Mouse (Mus musculus) cerebellum, postnatal 4 days (tissue): ENCODE data around the gene Scn7a.

Experiments used
- DNase-seq, 2 experiments: peaks; one replicate each; pipeline ENCODE4 v3.0.0; 2022; ENCODE audit warnings: low spot score in 2 of 2, mixed read lengths in 1 of 2

Gene Scn7a

DNA sequence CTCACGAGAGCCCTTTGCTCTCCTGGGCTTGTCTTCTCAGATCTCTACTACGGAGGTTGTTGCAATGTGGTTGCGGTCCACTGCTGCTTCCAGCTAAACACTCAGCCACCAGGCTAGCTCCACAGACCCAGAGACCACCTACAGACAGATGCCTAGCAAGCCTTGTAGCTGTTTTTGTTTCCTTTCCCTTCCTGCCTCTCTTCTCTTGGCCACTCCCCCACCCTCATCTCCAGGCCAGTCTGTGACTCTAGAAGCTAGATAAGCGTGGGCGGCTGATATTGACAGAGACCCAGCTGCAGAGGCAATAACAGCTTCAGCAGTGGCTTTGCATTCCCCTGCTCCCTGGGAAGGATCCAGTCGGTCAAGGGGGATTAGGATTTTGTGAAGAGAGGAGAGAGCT is at the start of gene Scn7a:
Gene Scn7a (minus strand): TSS at position 150 of the 400 bp plus-strand sequence.
- DNase-seq: no peak

DNA sequence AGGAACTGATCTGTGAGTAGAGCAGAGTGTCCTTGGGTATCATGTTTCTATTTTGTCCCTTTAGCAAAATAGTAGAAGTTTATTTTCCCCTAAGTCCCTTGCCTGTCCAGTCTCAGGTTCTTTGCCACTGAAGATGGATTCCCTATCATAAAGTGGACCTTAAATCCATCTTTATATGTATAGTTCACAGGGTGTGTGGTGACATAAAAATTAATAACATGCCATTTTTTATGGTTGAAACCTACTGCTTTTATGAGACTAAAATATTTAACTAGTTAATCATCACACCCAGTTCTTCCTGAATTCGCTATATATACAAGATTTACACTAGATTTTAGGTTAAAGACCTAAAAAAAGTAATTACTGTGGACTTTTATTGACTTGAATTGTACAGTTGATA is 43.0 kb upstream of the Scn7a start:
- DNase-seq: no peak

DNA sequence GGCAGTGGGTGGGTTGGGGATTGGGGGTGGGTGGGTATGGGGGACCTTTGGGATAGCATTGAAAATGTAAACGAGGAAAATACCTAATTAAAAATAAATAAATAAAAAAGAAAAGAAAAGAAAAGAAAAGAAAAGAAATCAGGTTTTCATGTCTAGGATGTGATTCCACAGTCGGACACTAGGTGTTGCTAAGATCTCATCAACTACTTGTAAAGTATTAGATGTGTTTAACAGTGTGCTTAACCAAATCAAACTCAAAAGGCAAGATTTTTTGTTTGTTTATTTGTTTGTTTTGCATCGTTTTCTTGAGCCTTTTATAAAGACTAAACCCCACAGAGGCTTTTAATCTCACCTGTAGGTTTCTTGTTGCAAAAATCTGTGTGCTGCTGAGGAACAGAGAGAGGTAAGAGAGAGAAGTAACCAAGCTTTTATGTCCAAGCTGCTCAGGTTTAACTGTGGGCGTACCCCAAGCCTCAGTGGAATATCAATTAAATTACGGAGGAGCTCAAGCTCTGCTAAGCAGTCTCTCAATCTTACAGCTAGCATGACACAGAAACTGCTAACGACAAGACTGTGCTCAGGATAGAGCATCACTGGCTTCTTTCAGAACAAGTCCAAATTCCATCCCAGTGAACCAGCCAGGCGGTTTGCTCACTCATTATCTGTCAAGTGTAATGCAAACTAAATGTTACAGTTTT is 35.3 kb upstream of the Scn7a start:
- DNase-seq: no peak

DNA sequence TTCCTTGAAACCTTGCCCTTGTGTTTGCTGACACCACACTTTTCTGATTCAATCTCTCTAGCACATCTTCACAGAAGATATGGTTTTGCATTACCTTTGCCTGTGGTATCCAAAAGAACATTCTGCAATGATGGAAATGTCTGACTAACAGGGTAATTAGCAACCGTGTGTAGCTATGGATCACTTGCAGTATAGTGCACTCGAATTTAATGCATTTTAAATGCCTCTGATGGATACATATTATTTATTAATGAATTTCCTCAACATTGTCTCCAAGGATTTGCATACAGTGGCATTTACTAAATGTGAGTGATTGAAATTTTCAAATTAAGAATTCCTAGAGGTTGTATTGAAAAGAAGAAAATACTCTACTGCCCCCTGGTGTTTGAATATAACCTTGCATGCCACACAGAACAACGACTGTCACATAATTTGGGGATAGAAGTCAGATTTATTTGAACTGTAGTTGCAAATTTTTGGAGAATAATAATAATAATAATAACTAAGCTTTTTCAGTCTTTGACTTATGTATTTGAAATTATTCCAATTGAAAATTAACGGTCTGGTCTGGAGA is 15.0 kb upstream of the Scn7a start:
- DNase-seq: peak in 1 of 2 experiments; percentile 14

- DNase-seq: no peak
Observed at GRCm38 (mm10) chr2:66797493-66797892, 12.8 kb upstream of the Scn7a start.

- DNase-seq: no peak
Observed at GRCm38 (mm10) chr2:66791629-66792028, 6.9 kb upstream of the Scn7a start.

DNA sequence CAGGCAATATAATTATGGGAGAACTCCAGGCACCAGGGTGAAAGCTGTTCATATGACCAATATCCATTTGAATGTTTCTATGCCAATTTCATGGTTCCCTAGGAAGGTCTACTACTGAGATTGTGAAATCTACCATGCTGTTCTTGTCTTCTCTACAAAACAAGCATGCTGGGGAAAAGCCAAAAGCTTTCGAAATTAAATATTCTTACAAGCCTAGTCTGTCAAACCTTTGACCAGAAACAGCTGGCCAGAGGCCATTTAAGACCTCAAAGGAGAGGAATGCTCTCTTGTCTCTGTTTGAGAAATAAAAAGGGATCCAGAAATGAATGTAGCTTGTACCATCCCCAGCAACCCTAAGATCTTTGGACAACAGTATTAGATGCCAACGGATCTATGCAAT is 3.8 kb downstream of the Scn7a start:
- no peak for DNase-seq

DNA sequence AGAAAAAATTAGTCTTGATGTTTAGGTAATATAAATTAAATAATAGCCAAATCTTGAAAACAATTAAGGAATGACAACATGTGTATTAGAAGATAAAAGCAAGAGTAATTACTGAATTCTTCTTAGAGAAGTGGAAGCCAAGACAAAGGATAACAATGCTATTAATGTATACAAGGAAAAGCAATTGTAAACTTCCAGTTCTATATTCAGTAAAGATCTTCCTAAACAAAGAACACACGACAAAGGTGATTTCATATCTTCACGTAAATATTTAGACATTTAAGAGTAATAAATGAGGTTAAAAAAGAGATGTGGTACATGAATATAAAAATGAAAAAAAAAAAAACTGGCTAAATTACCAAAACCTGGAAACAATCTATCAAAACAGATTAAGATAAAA is 16.7 kb downstream of the Scn7a start:
- no peak for DNase-seq

GRCm38 (mm10) chr2:66765170-66765569 is 19.5 kb downstream of the Scn7a start:
- no peak for DNase-seq

- no peak for DNase-seq
Observed at GRCm38 (mm10) chr2:66762905-66763304, 21.8 kb downstream of the Scn7a start.

- DNase-seq: no peak
Observed at GRCm38 (mm10) chr2:66728002-66728401, 56.7 kb downstream of the Scn7a start.

GRCm38 (mm10) chr2:66727585-66727974 is 57.1 kb downstream of the Scn7a start:
- DNase-seq: no peak

DNA sequence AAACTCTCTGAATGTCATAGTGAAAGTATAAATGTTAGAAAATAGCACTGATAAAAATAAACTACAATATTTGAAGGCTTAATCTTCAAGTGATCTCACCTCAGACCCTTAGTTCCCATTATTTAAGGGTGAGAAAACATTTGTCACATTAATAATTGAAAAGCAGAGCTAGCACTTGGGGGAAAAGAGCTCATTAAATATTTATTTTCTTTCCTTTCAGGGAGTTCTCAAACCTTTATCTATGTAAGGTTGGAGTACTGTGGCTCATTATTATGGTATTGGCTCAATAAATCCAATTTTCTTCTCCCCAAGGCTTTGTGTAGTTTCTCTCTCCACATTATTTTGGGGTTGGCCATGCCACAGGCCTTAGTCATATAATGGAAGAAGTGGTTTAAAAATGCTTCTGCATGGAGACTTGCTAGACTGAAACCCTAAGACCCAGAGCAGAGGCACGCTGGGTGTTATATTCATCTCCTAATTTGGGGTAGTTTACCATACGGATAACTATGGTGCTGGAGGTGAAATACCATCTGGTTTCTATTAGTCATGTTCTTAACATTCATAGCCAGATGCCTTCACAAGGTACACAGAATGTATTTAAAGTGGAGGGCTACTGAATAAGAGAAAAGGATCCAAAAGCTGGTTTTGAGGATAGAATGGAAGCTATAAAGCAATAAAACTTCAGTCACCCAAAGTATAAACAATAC is 57.7 kb downstream of the Scn7a start:
- no peak for DNase-seq

DNA sequence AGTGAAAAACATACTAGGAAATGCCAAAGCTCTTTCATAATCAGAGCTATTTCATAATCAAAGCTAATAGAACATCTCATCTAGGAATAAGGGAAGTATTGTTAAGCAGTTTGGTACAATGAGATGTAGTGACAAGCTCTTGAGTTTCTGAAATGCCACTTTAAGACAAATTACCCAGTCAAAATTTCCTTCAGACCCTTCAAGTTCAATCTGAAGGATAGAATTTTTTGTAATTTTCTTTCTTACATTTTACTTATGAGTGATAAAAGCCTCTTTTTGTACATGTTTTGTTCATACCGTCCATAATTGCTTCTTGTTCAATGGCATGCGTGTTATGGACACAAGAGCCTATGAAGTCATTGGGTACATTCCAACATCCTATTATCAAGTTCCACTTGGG is 72.6 kb downstream of the Scn7a start:
- no peak for DNase-seq

DNA sequence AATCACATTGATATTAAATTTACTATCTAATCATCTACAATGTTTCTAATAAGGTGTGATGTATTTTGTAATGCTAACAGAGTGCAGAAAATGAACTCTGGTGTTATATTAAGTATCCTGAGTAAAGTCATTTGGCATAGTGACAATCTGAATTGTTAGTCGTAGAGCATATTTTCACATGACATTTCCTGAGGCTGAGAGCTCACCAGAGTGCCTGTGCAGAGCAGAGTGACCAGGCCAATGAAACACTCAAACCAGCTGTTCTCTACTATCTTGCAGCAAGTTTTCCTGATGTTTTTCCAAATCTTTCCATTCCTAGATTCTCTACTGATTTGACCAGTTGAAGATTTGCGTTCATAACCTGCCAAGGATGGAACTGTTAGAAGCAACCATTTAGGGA is 92.4 kb downstream of the Scn7a start:
- no peak for DNase-seq

- DNase-seq: no peak
Observed at GRCm38 (mm10) chr2:66661988-66662387, 122.7 kb downstream of the Scn7a start.

DNA sequence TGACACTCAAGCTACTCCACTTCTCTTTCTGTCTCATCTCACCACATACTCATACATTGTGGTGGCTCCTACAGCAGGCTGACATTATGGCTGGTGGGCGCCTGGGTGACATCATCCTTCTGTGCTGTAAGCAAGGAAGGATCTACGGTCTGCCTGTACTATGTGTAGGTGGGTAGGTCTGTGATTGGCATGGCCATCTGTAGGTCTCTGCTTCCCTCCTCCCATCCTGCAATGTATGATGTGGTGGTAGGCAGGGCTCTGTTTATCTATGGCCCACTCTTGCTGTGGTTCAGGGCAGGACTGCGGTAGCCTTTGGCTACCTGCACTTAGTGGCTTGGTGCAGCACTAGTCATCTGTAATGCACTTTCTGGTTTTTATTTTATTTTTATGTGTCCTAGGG is 128.3 kb downstream of the Scn7a start:
- DNase-seq: no peak

GRCm38 (mm10) chr2:66655431-66655830 is 129.3 kb downstream of the Scn7a start:
- no peak for DNase-seq

GRCm38 (mm10) chr2:66644384-66644783 is 140.3 kb downstream of the Scn7a start:
- no peak for DNase-seq

DNA sequence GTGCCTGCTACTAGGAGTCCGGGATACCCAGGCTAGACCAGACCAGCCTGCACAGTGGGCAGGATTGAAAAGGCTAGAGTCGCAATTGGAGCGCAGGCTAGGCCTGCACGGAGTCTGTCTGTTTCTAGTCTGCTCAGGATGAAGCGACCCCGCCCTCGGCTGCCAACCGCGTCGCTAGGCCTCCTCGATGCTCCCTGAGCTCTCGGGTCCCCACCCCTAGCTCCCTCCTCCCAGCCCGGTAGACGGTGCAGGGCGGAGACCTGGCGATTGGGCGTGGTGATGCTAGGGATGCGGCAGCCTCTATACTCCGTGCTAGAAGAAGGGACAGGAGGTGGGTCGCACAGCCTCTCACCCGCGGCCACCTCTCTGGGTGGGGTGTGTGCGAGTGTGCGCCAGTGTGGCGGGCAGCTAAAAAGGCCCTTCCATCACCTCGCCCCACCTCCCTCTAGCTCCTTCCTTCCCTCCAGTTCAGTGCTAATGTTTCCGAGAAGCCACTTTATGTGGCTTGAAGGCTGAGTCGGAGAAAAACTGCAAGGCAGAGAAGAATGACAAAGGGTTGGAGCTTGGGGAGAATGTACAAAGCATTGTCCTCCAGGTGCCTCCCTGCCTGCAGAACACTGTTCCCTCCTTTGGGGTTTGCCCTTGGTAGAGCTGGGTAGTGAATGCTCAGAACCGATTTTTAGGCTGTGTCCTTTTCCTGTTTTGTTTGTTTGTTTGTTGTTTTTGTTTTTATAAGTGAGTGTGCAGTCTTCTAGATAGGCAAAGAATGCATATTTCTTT is 149.9 kb downstream of the Scn7a start, which contains the start of gene Scn9a:
Gene Scn9a (minus strand): TSS at position 383 of the 780 bp plus-strand sequence.
- peak; percentile 36 to 47 for DNase-seq

DNA sequence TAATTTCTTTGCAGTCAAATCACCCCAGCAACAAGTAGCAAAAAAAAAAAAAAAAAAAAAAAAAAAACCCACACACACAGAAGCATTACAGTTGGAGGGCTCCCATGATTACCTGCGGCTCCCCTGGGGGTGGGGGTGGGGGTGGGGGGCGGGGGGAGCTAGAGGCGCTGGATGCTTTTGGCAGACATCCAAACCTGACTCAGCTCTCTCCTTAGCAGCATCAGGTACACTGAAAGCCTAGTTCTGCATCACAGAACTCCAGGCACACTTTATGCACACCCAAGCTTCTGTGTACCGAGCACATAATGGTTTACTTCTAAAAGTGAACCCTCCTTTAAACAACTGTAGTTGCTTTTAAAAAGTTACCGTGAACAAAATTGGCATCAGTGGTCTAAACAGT is 152.0 kb downstream of the Scn7a start:
- DNase-seq: no peak
